Mouse (Mus musculus) urinary bladder, adult 2 months (tissue): Measurements from ENCODE around the gene Vstm2l. TPM values are rescaled to one million over a fixed set of nuclear protein-coding genes. Genes with fewer than 3 reads are reported as not detected.

Experiments used
- DNase-seq: peaks from one replicate; pipeline ENCODE4 v3.0.0; 2022; ENCODE audit warnings: low spot score
- polyA plus RNA-seq: library from polyadenylated mRNA; depleted of rRNA; stranded (reverse); fragments of >200 nt; gene quantifications from 2 replicates; pipeline ENCODE4 v1.2.3, GENCODE M21; 2012; rRNA removed

Gene Vstm2l
- 0.04 TPM in 1 of 2 replicates, not detected in the other for polyA plus RNA-seq

DNA sequence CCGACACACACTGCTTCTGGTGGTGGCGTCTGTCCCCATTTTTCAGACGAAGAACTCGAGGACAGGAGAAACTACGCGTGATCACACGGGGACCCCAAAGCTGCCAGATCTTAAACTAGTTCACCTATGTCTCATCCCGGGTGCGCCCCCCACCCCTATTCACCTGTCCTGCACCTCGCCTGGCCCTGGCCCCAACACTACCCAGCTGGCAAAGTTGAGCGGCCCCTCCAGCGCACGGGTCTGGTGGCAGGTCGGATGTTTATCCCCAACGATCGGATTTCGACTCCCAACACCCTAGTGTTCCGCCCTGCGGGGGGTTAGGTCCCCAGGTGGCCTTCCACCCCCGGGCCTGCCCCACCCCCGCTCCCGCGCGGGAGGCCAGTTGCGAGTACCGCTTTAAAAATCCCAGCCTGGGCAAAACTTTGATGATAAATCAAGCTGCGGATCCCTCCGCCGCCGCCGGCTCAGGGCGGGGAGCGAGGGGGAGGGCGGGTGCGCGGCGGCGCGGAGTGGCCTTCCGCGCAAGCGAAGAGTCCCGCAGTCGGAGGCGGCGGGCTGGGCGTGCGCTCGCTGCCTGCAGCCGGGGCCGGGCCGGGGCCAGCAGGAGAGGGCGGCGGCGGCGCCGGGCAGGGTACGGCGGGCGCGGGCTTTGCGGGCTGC lies at the start of gene Vstm2l:
Vstm2l (plus strand) TSS at position 549 of the 660 bp plus-strand sequence.
- DNase-seq, result no peak

- DNase-seq, result no peak
These were observed 47.3 kb upstream of the Vstm2l start for GRCm38 (mm10) chr2:157867126-157867525.

DNA sequence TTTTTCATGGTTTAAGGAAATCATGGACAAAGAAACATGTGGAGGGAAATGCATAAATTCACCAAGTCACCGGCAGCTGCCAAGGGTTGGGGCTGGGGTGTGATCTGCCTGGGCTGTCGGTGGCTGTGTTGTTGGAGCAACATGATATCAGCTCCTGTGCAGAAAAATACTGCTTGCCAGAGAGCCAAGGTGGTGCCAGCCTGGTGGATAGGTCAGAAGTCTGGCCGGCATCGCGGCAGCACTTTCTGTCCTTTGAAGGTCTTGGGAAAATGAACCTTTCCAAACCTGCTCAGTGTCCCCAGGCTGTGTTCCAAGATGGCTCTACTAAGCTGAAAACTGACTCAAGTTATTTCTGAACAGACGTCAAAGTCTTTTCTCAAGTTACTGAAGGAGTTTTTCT lies 44.2 kb upstream of the Vstm2l start:
- DNase-seq, result no peak

DNA sequence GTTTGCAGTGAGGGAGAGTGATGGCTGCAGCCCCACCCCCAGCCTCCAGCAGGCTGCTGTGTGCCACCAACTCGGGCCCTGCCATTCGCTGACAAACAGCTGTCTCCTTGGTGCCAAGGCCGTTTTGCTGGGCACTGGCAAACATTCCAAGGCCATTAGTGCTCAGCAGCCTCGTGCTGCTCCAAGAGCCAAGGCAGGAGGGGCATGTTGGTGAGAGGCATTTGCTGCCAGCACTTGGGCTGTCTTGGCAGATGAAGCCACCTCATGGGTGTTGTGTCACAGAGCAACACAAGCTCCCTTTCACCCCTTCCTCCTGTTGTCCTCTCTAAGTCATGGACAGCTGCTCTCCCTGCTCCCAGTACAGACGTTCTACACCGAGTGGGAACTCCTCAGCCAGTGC lies 41.2 kb upstream of the Vstm2l start:
- DNase-seq, result no peak

DNA sequence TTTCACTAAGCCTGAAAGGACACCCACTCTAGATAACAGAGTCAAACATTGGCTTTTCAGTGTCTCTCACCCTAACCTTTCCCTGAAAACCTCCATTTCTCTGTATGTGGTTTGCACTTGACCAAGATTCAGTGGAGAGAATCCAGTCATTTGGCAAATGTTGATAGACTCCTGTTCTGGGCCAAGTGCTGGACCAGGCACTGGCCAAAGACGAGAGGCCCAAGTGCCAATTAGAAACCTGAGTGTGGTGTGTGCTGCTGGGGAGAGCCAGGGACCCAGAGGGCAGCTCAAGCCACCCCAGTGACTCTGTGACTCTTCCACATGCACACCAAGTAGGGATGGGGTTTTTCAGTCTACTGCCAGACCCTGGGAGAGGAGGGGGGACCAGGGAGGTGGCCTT lies 40.8 kb upstream of the Vstm2l start:
- no peak for DNase-seq

DNA sequence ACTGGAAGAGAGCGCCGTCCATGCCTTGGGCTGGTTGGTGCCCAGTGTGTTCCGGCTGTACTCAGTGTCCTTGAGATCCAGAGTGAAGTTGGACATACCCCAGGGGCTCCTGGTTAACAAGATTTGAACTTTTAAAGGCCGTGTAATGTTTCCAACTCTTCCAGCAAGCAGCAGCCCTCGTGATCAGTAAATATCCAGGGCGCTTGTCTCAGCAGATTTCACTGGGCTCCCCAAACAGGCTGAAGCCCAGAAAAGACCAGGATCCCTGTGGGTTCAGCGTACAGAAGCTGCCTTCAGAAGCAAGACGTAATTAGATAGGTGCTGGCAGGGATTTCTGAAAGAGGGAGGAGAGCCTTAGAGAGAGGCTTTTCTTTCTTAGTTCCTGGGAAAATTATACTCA lies 39.3 kb upstream of the Vstm2l start:
- DNase-seq, result no peak

DNA sequence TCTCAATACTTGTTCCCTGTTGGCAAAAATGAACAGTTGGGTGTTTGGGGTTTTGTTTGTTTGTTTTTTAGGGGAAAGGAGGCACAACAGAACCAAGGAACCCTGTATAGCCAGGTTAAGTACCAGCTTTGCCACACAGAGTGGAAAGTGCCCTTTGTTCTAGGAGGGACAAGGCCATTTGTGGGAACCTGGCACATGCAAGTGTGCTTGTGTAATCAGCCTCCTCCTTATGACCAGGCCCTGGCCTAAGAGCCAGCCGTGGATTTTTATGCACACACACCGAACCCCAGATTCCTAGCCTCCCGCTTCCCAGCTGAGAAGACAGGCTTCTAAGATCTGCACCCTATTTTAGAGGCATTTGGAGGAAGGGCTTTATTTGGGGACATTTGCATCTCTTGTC lies 37.1 kb upstream of the Vstm2l start:
- no peak for DNase-seq

DNA sequence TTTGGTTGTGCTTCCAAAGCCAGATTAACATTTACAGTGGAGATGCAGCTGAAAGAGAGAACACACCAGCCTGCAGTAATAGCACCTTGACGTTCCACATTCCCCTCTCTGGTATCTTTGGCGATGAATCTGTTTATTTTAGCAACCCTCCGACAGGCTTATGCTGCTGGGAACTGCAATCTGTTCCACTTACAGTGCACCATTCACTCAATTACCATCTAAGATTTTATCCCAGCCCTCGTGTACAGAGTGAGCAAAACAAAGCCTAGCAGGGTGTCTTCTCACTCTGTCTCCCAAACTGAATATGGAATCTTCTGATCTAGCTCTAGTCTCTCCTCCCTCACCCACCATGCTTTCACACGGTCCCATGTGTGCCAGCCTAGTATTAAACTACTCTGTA lies 36.5 kb upstream of the Vstm2l start:
- no peak for DNase-seq

GRCm38 (mm10) chr2:157881939-157882338 lies 32.5 kb upstream of the Vstm2l start:
- no peak for DNase-seq

- no peak for DNase-seq
These were observed 27.0 kb upstream of the Vstm2l start for GRCm38 (mm10) chr2:157887275-157888025.

GRCm38 (mm10) chr2:157891166-157891565 lies 23.3 kb upstream of the Vstm2l start:
- no peak for DNase-seq

DNA sequence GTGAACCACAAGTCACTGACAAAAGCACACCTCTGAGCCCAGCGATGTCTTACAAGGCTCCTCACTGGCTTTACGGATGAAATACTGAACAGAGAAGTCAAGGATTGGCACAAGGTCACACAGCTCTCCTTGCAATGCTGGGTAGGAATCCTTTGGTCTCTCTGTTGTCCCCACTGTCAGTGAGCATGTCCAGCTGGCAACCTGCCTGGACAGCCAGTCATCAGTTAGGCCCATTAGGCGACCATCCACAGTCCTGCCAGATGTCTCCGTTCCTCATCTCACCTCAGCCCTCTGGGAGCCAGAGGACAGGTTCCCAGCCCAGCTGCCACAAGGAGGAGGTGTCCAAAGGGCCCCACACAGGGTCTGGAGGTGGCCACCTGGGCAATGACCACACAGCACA lies 17.3 kb upstream of the Vstm2l start:
- DNase-seq, result no peak

GRCm38 (mm10) chr2:157913204-157913636 lies 1.2 kb upstream of the Vstm2l start:
- peak; percentile 61 for DNase-seq

DNA sequence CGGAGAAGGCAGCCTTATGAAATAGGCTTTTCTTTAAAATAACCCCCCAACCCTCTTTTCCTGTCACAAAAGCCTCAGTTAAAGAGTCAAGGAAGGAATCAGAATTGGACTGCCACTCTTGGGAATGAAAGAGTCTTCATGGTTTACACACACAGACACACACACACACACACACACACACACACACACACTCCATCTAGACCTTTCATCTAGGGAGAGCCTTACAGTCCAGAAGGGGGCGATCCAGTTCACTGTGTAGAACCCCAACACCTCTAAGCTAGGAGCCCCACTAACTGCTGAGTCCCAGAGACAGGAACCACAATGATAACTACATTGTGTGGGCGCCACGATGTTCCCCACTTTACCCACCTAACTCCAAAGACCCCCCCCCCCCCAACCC lies 748 bp upstream of the Vstm2l start:
- no peak for DNase-seq

DNA sequence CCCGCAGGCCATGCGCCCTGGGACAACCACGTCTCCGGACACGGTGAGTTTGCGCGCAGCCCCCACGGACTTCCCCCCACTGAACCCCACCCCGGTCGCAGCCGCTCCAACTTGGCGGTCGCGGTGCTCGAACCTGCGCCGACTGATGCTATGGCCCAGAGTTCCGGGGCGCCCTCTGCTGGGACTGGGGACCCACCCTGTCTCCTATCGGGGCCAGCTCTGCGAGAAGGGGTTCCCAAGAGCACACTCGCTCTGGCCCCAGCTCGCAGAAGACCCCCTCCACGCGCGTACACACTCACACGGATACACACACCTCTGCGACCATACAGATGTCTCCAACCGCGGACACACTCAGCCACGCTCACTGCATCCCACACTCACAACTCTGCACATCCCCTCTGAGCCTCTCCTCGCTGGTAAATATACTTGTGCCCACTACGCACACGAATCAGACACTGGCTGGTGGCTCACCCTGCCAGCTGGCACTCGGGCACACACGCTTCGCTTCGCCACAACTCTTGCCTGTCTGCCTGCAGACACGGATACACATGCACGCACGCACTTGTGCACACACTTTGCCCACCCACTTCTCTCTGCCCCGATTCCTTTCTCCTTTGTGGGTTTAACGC lies 550 bp downstream of the Vstm2l start:
- no peak for DNase-seq

DNA sequence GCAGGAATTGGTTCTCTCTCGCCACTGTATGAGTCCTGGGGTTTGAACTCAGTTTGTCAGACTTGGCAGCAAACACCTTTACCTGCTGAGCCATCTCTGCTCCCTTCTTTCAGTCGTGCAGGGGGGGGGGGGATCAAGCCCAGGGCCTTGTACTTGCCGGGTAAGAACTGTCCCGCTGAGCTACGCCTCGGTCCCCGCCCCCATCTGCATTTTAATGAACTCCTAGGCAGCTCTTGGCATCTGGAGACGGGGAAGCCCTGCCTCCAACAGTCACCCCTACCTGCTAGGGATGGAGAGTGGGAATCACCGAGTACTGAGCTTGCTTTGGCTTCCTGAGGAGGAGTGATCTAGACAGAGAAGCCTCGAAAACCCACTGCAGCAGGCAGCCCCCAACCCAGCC lies 4.1 kb downstream of the Vstm2l start:
- no peak for DNase-seq

DNA sequence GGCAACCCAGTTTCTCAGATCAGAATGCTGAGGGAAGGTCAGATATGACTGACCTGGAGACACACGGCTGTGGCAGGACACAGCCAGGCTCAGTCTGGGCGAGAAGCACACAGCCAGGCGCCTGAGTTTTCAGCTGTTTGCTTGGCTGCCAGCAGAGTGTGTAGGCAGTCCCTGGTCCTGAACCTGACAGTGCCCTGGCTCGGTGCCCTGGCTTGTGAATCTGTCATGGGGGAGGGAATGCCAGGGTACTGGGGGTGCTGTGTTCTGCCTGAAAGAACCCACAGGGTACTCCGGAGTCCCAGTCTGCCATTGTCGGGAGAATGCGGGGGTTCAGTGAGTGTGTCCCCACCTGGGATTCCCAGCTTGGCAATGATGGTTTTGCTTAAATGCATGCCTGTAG lies 7.1 kb downstream of the Vstm2l start:
- DNase-seq, result no peak

DNA sequence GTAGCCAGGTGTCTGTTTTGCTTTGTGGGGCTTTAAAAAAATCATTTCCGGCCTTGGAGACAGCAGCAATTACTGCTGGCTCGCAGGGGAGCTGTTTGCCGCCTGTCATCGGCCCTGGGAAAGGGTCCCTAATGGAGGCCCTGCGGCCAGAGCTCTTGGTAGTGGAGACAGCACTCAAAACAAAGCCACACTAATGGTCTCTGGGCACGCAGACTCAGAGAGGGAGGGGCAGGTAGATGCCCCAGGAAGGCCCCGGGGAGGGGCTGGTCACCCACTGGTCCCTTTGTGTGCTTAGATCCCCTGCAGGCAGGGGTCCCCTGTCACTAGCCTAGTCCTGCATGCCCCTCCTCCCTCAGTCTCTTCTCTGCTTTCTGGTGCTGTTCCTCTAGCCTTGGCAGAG lies 9.0 kb downstream of the Vstm2l start:
- DNase-seq, result no peak

- no peak for DNase-seq
These were observed 10.1 kb downstream of the Vstm2l start for GRCm38 (mm10) chr2:157924504-157924903.

- no peak for DNase-seq
These were observed 12.0 kb downstream of the Vstm2l start for GRCm38 (mm10) chr2:157926502-157926901.

- DNase-seq, result no peak
These were observed 12.5 kb downstream of the Vstm2l start for GRCm38 (mm10) chr2:157926927-157927326.

GRCm38 (mm10) chr2:157927397-157927796 lies 12.9 kb downstream of the Vstm2l start:
- DNase-seq, result no peak

DNA sequence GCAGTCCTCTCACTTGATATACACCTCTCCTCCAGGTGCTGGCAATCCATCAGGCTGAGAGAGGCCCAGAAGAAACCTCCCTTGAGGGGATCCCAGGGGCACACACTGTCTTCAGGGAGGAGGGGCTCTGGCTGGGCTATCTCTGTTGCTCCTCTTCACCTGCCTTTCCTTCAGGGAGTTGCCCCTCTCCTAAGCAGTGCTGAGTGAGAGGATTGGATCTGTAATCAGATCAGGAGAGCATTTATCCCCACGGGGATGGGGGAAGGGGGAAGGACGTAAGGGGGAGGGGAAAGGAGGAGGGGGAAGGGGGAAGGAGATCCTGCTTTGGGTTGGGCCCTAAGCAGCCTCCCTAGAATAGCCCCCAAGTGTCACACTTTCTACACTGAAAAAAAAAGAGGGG lies 13.4 kb downstream of the Vstm2l start:
- DNase-seq, result no peak
